15 mouse cellular contexts compared by ENCODE assay signal in the genomic region with DNA sequence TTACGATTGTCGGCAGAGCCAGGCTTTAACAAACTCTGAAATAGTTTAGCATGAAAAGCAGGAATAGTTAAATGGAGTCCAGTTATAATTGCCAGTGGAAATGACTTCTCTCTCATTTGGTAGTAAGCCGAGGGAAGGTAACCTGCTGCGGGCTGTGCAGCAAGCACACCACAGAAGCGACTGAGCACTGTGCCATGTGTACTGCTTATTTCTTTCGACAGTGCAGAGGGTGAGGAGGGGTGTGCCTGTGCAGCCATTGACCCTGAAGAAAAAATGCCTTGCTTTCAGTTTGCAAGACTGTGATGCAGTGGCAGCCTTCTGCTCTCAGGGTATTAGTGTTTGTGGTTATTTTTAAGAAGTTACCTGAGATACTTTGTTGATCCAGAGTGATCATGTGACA.
DNase-seq lines count a peak whose midpoint lies in the region; ATAC-seq and TF ChIP-seq lines count a peak whose summit lies in the region.
"Had no signal": no experiment of that assay in that cellular context is flagged by ENCODE, and none has a peak within 500 bp of the region (broad histone marks: within the 10 kb centered on the region; RNA-seq: fewer than 3 reads in every experiment).

No protein-coding gene starts in this region.

- no peaks in the 10 kb centered on the region for H3K36me3 ChIP-seq in forebrain, embryonic 15.5 days
- H3K36me3 ChIP-seq in midbrain, embryonic 13.5 days, result no peaks in the 10 kb centered on the region
- H3K36me3 ChIP-seq: liver, embryonic 13.5 days had no signal

- H3K27ac ChIP-seq in layer of hippocampus, adult 2 months, result 0 out of 2 replicates have a peak overlapping the region, but pooled peaks have one; percentile 2
- peak overlapping the region; percentile 21 for H3K27ac ChIP-seq in forebrain, embryonic 15.5 days (replicated peaks)
- H3K27ac ChIP-seq in midbrain, embryonic 13.5 days, result peak overlapping the region; percentile 68
- H3K27ac ChIP-seq: liver, embryonic 13.5 days had no signal

- no peaks in the 10 kb centered on the region for H3K27me3 ChIP-seq in forebrain, embryonic 15.5 days
- peaks cover 6% of the 10 kb centered on the region; the same call in 1 of the 2 replicates for H3K27me3 ChIP-seq in midbrain, embryonic 13.5 days
- H3K27me3 ChIP-seq: liver, embryonic 13.5 days; Patski had no signal

- no peak overlapping the region for H3K9ac ChIP-seq in forebrain, embryonic 15.5 days (replicated peaks)
- H3K9ac ChIP-seq in midbrain, embryonic 13.5 days (replicated peaks), result no peak overlapping the region
- H3K9ac ChIP-seq: liver, embryonic 13.5 days had no signal

- 13% methylated on average over 6 of the region's 6 CpGs for WGBS in forebrain, embryonic 15.5 days
- WGBS in midbrain, embryonic 13.5 days, result 26% methylated on average over 6 of the region's 6 CpGs

- no peak overlapping the region for H3K4me3 ChIP-seq in layer of hippocampus, adult 2 months
- no peak overlapping the region for H3K4me3 ChIP-seq in forebrain, embryonic 15.5 days
- H3K4me3 ChIP-seq in midbrain, embryonic 13.5 days (replicated peaks), result no peak overlapping the region
- H3K4me3 ChIP-seq: liver, embryonic 13.5 days had no signal

- H3K4me1 ChIP-seq in forebrain, embryonic 15.5 days, result peaks cover 27% of the 10 kb centered on the region
- peaks cover 31% of the 10 kb centered on the region for H3K4me1 ChIP-seq in midbrain, embryonic 13.5 days (replicated peaks)
- H3K4me1 ChIP-seq: liver, embryonic 13.5 days had no signal

- H3K4me2 ChIP-seq in forebrain, embryonic 15.5 days (replicated peaks), result peak overlapping the region; percentile 13; the same call in 1 of the 2 replicates
- H3K4me2 ChIP-seq in midbrain, embryonic 13.5 days (replicated peaks), result no peak overlapping the region
- H3K4me2 ChIP-seq: liver, embryonic 13.5 days had no signal

- no peaks in the 10 kb centered on the region for H3K9me3 ChIP-seq in forebrain, embryonic 15.5 days
- H3K9me3 ChIP-seq in midbrain, embryonic 13.5 days, result no peaks in the 10 kb centered on the region
- H3K9me3 ChIP-seq: liver, embryonic 13.5 days had no signal

- ATAC-seq in forebrain, embryonic 15.5 days (replicated peaks), result peak; percentile 74
- peak; percentile 63 for ATAC-seq in midbrain, embryonic 13.5 days
- ATAC-seq: Patski had no signal

- no peak for DNase-seq in layer of hippocampus, adult 2 months (ENCODE audit: low spot score in 2 of 2)
- DNase-seq in layer of hippocampus, adult 8-10 months (ENCODE audit: low spot score in 2 of 2), result no peak
- no peak for DNase-seq in urinary bladder, postnatal 14 days (ENCODE audit: low spot score)
- DNase-seq in thymus, postnatal 14 days, result no peak
- no peak for DNase-seq in cerebellum, adult 8-10 months
- DNase-seq: adrenal gland, adult 8-10 months; heart, adult 11 months; heart, postnatal 10 days; liver, embryonic 13.5 days; lung, postnatal 36 days; right cerebral cortex, postnatal 25 days; thymus, postnatal 36 days had no signal

- TF ChIP-seq CTCF in layer of hippocampus, adult 2 months (conservative IDR thresholded peaks at IDR 0.05), result no peak

Comparison
In these comparisons a context has a peak if more than half of its experiments do, and no peak if none do; other contexts are left out.
1. H3K27ac ChIP-seq: peak in every context shown above with its lines; median percentile 68 in midbrain, embryonic 13.5 days; 21 in forebrain, embryonic 15.5 days; 2 in layer of hippocampus, adult 2 months.